Mouse (Mus musculus): ENCODE results near the gene Oog4. TPM values are rescaled to one million over a fixed set of nuclear protein-coding genes. Genes with fewer than 3 reads are reported as not detected.
A peak's percentile ranks its signal among the peaks of the same experiment; 100 is the strongest.

The Oog4 gene
- polyA plus RNA-seq, 1 experiment = 0.15 TPM

DNA sequence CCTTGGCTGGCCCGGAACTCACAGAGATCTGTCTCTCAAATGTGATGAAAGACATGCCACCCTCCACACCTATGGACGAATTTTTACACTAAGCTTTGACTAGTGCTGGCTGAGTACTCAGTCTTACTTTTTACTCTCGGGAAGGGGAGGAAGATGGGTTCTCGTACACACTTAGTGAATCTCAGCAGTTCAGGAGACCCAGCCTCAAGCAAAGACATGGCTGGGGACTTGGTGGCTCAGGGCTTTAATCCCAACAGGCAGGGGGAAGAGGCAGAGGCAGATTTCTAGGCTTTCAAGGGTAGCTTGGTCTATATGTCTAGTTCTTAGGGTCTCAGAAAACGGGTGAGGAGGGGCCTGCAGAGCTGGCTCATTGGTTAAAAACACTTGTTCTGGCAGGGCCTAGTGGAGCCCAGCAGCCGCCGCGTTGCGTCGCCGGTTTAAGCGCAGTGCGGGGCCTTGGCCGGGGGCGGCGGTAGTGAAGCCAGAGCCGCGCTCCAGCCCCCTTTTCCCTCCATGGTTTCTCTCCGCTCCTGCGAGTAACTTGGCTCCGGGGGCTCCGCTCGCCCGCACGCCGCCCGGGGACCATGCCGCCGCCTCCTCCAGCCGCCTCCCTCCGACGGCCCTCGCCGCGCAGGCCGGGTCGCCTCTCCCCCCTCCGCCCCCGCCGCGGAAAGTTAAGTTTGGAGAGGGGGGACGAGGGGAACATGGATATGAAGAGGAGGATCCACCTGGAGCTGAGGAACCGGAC is 61.0 kb downstream of the Oog4 start:
- no peak for TF ChIP-seq POLR2A (IDR thresholded peaks at IDR 0.05; ENCODE audit: control insufficient read depth, low read depth, low read length)
- no peak for TF ChIP-seq CTCF (IDR thresholded peaks at IDR 0.05; ENCODE audit: control insufficient read depth, insufficient read depth, insufficient replicate concordance, low read depth, low read length)
- Histone ChIP-seq H3K4me1 (ENCODE audit: control insufficient read depth, insufficient read depth, low read length) (peaks cover 7% of the 10 kb centered on the region), H3K36me3 (ENCODE audit: control insufficient read depth, insufficient read depth, low read length) (no peaks in the 10 kb centered on the region), H3K27me3 (ENCODE audit: control insufficient read depth, insufficient read depth, low read length) (no peaks in the 10 kb centered on the region), H3K27ac (ENCODE audit: control insufficient read depth, insufficient read depth, low read depth, low read length) (peak overlapping the region; percentile 78), H3K4me3 (ENCODE audit: control insufficient read depth, low read depth, low read length) (peak overlapping the region; percentile 72)

Other genes with a start within 250 kb of the Oog4 start
- gene Prdm2, start 237.3 kb downstream of the Oog4 start, polyA plus RNA-seq (2012; rRNA removed) = 32.3 and 33.4 TPM in 2 replicates
- gene Pdpn, start 150.8 kb downstream of the Oog4 start, polyA plus RNA-seq (2012; rRNA removed) = 1.3 and 2.0 TPM in 2 replicates
- gene Lrrc38, start 100.6 kb downstream of the Oog4 start, polyA plus RNA-seq (2012; rRNA removed) = 0.31 and 0.35 TPM in 2 replicates
- 9.3 and 12.3 TPM in 2 replicates for gene Pramel1, start 55.9 kb downstream of the Oog4 start, polyA plus RNA-seq (2012; rRNA removed)
- 9.8 and 10.3 TPM in 2 replicates for gene Pramef8, start 37.9 kb downstream of the Oog4 start, polyA plus RNA-seq (2012; rRNA removed)
- gene Gm13043, start 61.0 kb upstream of the Oog4 start, polyA plus RNA-seq (2012; rRNA removed) = not detected in 2 replicates
- gene Gm13040, start 85.6 kb upstream of the Oog4 start, polyA plus RNA-seq (2012; rRNA removed) = not detected in 2 replicates
- gene BC080695, start 101.4 kb upstream of the Oog4 start, polyA plus RNA-seq (2012; rRNA removed) = not detected in 2 replicates
- gene Gm13057, start 101.4 kb upstream of the Oog4 start, polyA plus RNA-seq (2012; rRNA removed) = not detected in 2 replicates
- not detected in 2 replicates for gene Gm13083, start 164.7 kb upstream of the Oog4 start, polyA plus RNA-seq (2012; rRNA removed)
- not detected in 2 replicates for gene Gm13088, start 206.9 kb upstream of the Oog4 start, polyA plus RNA-seq (2012; rRNA removed)